In the genomic region with DNA sequence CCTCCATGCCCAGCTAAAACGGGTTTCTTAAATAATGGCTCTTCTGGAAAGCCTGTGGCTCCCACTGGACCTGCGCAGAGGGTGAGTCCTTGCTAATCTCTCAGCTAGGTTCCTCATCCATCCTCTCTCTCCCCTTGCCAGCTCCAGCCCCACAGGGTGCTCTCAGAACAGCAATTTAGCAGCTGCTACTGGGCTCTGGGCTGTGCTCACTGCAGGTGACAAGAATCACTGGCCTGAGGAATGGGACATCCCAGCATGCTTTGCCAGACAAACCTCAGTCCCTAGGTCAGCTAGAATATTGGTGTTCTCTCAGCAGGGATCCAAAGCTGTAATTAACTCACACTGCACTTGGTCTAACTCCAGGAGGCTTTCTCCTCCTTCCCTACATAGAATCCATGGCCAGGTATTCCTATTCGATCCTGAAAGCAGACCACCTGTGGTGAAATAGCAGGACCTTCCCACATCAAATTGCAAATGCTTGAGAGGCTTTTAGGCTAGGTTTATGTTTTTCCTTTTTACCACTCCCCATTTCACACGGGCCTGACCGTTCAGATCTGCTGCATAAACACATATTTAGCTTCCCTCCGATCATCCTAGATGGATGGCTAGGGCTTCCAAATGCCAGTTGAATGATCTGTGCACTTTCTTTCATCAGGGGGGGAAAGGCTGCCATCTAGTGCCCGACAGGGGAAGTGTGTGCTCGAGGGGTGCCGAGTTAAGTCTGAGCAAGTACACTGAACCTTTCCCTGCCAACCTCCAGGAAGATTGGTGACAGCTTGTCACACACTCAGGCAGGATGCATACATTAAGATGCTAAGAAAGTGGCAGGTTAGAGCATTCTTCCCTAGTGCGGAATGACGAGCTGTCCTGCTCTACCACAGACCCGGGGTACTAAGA, we compare ENCODE assay signal across 7 mouse cellular contexts. TPM values are rescaled to one million over a fixed set of nuclear protein-coding genes. Genes with fewer than 3 reads are reported as not detected.
DNase-seq lines count a peak whose midpoint lies in the region; ATAC-seq and TF ChIP-seq lines count a peak whose summit lies in the region.

No protein-coding gene starts in this region.

- peaks cover 5% of the 10 kb centered on the region for H3K27me3 ChIP-seq in Patski

- no peak for DNase-seq in Patski (ENCODE audit: low read depth, low spot score)
- peak; percentile 40 to 66 for DNase-seq in cerebellum, postnatal 4 days (ENCODE audit: low spot score in 2 of 2)
- DNase-seq in gastrocnemius, adult 8-10 months (ENCODE audit: low spot score in 2 of 2), result peak; percentile 15 to 20
- DNase-seq in kidney, postnatal 25 days, result peak; percentile 45 to 55
- DNase-seq in lung, postnatal 10 days, result peak; percentile 66
- DNase-seq in retina, postnatal 1 day, result peak; percentile 74

- in situ Hi-C loops in Patski (cut with MboI; ENCODE audit: low pct_unique_long_range_greater_than_20kb), result no loop called here

- CTCF ChIA-PET in Patski (lab: Charles Lee), result interaction anchor here (1.3 to 3.4 kb wide), 9 partner anchors 10 to 25 kb away, joined by 4 to 23 read pairs (median 8); a partner anchor contains a TSS

- ATAC-seq in CD4-positive, CD25-positive, alpha-beta regulatory T cell, adult 4 months, result peak; percentile 72
- ATAC-seq in Patski, result peak; percentile 94

- peak; percentile 89 for TF ChIP-seq CTCF in Patski (IDR thresholded peaks at IDR 0.05)

- POLR2A ChIA-PET in Patski (lab: Charles Lee), result interaction anchor here (1.1 kb wide), 1 partner anchor 12 kb away, joined by 3 read pairs; no protein-coding TSS in a partner anchor

RNA-seq across cellular contexts. Expression of a gene that starts 22.6 kb away (rescaled TPM):
- polyA plus RNA-seq in CD4-positive, CD25-positive, alpha-beta regulatory T cell, adult 4 months (2017; shearing (Covaris generic)), result 10 to 100 TPM; 70.4 to 82.8 TPM
- 42.7 TPM for polyA plus RNA-seq in Patski (2021)
- 10 to 100 TPM; 34.8 to 37.4 (median 35.5) TPM for total RNA-seq in gastrocnemius, adult 8-10 months (2022)
